Mouse (Mus musculus): Measurements from ENCODE around the gene Sec16b. TPM values are rescaled to one million over a fixed set of nuclear protein-coding genes. Genes with fewer than 3 reads are reported as not detected.

Sec16b gene
- polyA plus RNA-seq, 1 experiment from 2014 or later: 0.34 TPM

DNA sequence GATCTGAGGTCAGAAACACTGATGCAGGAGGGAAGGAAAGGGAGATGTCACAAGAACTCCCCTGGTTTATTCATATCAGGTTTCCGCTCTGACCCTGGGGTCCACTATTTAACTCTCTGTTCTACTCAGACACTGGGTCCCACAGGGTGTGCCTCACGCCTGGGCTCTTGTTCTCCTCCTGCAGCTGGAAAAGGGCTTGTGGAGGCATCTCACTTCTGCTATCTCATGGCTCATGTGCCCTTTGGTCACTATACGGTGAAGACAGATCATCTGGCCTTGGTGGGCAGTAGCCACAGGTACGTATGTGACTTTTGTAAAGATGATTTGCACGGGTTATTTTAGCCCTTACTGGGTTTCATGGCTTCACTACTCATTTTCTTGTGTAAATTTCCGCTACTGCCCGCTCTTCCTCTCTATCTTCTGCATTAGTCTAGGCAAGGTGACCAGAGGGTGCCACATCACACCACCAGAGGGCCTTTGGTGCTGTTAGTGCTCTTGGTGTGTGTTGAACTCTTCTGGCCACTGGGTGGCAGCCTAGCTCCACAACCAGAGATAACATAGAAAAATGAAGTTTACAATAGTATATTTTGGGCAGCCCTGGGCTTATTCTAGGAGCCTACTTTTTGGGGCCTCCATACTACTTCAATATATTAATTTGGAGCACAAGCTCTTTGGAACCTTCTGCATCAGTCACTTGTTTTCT is 46.4 kb downstream of the Sec16b start:
- H3K9me3 ChIP-seq: no peaks in the 10 kb centered on the region
- peaks cover 6% of the 10 kb centered on the region; the same call in 1 of the 2 replicates for H3K27me3 ChIP-seq (replicated peaks)
- H3K4me3 ChIP-seq: no peak overlapping the region
- H3K4me2 ChIP-seq: no peak overlapping the region
- H3K36me3 ChIP-seq (replicated peaks): no peaks in the 10 kb centered on the region
- peak; percentile 75 for ATAC-seq (replicated peaks)
- no peak overlapping the region for H3K27ac ChIP-seq
- H3K9ac ChIP-seq: no peak overlapping the region
- 61% methylated on average over 7 of the region's 7 CpGs for WGBS
- peaks cover 20% of the 10 kb centered on the region for H3K4me1 ChIP-seq

DNA sequence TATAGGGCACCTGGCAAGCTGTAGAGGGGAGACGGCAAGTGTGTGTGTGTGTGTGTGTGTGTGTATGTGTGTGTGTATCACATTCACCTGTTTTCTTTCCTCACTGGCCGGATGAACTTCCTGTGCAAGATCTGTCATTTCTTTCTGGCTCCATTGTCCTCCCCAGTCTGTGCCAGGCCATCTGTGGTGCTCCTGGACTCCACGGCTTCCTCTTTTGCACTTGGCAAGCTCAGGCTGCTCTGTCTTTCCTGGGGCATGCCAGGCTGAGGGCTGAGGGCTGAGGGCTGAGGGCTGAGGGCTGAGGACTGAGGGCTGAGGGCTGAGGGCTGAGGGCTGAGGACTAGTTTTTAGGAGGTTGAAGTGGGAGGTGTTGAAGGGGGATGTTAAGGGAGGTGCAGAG is 47.6 kb downstream of the Sec16b start:
- Histone ChIP-seq H3K36me3 (replicated peaks) (no peaks in the 10 kb centered on the region), H3K4me3 (no peak overlapping the region), H3K9me3 (no peaks in the 10 kb centered on the region), H3K4me2 (no peak overlapping the region), H3K4me1 (peaks cover 20% of the 10 kb centered on the region), H3K27me3 (replicated peaks) (peaks cover 6% of the 10 kb centered on the region; the same call in 1 of the 2 replicates), H3K27ac (no peak overlapping the region), H3K9ac (no peak overlapping the region)
- ATAC-seq (replicated peaks): no peak
- WGBS: 77% methylated on average over 3 of the region's 3 CpGs

DNA sequence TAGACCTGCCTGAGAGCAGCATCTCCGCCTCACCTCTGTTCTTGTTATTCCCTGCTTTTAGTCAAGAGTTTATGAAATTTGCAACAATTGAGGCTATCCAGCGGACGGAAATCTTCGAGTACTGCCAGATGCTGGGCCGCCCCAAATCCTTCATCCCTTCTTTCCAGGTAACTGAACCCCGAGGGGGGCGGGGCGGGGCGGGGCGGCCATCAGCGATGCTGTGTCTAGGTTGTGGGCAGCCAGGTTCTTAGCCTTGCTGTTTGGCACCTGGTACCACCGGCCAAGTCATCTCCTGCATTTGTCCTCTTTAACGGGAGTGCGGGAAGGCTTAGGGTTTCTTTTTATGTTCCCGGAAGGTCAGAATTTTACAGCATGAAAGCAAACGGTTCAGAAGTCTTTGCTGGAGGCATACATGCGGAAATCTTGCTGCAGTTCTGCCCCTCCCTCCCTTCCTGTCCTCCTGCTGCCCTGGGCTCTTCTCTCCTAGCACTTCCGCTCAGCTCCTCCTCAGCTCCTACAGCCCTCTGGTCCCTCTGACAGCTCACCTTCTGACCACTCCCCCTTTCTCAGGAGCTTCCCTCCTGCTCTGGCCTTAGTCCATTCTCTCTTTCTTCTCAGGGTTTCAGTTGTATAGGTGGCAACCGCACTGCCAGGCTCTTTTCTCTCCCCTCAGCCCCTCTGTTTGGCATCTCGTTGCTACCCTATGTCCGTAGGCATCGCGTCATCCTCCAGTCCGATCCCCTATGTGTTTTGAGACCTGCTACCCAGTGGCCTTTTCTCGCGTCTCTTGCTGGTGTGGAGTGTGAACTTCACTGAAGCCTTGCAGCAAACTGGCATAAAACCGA is 48.4 kb downstream of the Sec16b start:
- 0 out of 2 replicates have a peak, but pooled peaks have one; percentile 37 for ATAC-seq (replicated peaks)
- no peak overlapping the region for H3K27ac ChIP-seq
- H3K9ac ChIP-seq: no peak overlapping the region
- 0 out of 2 replicates have a peak overlapping the region, but pooled peaks have one; percentile 11 for H3K4me3 ChIP-seq
- peaks cover 20% of the 10 kb centered on the region for H3K4me1 ChIP-seq
- H3K36me3 ChIP-seq (replicated peaks): no peaks in the 10 kb centered on the region
- WGBS: 31% methylated on average over 27 of the region's 27 CpGs
- H3K9me3 ChIP-seq: no peaks in the 10 kb centered on the region
- peaks cover 6% of the 10 kb centered on the region; the same call in 1 of the 2 replicates for H3K27me3 ChIP-seq (replicated peaks)
- H3K4me2 ChIP-seq: peak overlapping the region; percentile 35

DNA sequence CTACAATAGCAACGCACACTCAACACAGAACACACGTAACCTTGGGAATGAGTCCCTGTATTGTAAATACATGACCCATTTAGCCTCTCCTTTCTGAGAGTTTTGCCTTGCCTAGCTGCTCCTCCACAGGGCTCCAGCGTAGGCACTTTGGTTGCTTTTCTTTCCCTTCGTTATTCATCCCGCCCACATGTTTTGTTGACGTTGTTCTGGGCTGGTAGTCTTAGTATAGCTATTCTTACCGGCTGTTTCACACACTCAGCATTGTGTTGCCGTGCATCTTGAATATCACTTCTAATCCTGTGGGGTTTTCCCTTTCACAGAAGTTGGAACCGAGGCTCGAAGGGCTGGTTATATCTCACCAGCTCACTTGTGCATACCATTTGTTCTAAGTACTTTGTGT is 49.2 kb downstream of the Sec16b start:
- H3K36me3 ChIP-seq (replicated peaks): no peaks in the 10 kb centered on the region
- no peak for ATAC-seq (replicated peaks)
- no peak overlapping the region for H3K4me2 ChIP-seq
- peaks cover 6% of the 10 kb centered on the region; the same call in 1 of the 2 replicates for H3K27me3 ChIP-seq (replicated peaks)
- no peaks in the 10 kb centered on the region for H3K9me3 ChIP-seq
- H3K27ac ChIP-seq: no peak overlapping the region
- WGBS: 43% methylated on average over 10 of the region's 10 CpGs
- no peak overlapping the region for H3K4me3 ChIP-seq
- peaks cover 21% of the 10 kb centered on the region for H3K4me1 ChIP-seq
- H3K9ac ChIP-seq: no peak overlapping the region

DNA sequence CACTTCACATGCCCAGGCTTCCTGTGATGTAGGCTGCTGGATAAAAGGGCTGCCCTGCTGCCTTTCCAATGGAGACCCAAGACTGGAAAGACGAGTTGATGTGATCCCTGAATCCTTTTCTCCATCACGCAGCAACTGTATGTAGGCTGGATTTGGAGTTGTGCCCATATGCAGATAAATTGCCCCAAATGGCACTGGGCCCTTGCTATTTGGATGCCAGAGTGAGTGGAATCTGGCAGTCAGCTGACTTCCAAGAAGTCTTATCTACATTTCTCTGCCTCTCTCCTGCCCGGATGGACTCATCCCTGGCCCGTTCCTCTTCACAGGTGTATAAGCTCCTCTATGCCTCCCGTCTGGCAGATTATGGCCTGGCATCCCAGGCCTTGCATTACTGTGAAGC is 49.9 kb downstream of the Sec16b start:
- no peak overlapping the region for H3K27ac ChIP-seq
- peaks cover 22% of the 10 kb centered on the region for H3K4me1 ChIP-seq
- H3K36me3 ChIP-seq (replicated peaks): no peaks in the 10 kb centered on the region
- no peaks in the 10 kb centered on the region for H3K9me3 ChIP-seq
- no peak overlapping the region for H3K4me2 ChIP-seq
- WGBS: 76% methylated on average over 5 of the region's 5 CpGs
- peaks cover 6% of the 10 kb centered on the region; the same call in 1 of the 2 replicates for H3K27me3 ChIP-seq (replicated peaks)
- no peak for ATAC-seq (replicated peaks)
- no peak overlapping the region for H3K9ac ChIP-seq
- no peak overlapping the region for H3K4me3 ChIP-seq

DNA sequence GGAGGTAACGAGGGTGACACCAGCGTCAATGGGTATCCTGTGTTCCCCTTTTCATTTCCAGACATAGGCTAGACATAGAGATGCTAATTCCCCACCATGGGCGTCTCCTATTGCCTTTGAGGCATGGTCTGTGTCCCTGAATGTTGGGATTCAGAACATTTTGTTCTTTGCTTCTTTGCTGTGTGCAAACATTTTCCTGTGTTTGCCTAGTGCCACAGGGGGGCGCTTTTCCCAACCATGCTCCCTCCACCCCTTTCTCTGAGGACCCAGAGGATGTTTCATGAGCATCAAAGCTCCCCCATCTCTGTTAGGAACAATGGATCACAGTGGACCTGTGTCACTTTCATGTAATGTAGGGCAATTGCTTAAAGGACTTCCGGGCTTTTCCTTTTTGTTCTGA is 51.6 kb downstream of the Sec16b start:
- Histone ChIP-seq H3K4me2 (no peak overlapping the region), H3K36me3 (replicated peaks) (no peaks in the 10 kb centered on the region), H3K4me3 (no peak overlapping the region), H3K27ac (no peak overlapping the region), H3K27me3 (replicated peaks) (peaks cover 6% of the 10 kb centered on the region; the same call in 1 of the 2 replicates), H3K9me3 (no peaks in the 10 kb centered on the region), H3K9ac (no peak overlapping the region), H3K4me1 (peaks cover 22% of the 10 kb centered on the region)
- WGBS: 53% methylated on average over 5 of the region's 5 CpGs
- ATAC-seq (replicated peaks): no peak

DNA sequence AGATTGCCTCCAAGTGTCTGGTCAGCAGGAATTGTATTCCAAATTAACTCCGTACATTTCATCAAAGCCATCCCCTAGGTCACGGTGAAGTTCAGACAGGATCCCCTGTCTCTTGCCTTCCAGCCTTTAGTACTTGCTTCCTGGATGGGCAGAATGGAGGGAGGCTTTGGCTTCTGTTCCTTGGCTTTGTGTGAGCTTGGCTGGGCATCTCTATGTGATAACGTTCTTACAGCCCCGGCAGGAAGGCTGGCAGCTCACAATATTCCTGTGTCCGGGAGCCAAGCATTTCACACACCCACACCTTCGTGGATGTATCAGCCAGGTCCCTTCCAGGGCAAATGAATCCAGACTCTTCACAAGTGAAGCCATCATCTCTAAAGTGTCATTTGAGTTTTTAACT is 53.5 kb downstream of the Sec16b start:
- Histone ChIP-seq H3K4me3 (no peak overlapping the region), H3K27ac (no peak overlapping the region), H3K9me3 (no peaks in the 10 kb centered on the region), H3K4me2 (no peak overlapping the region), H3K27me3 (replicated peaks) (no peaks in the 10 kb centered on the region), H3K4me1 (peaks cover 17% of the 10 kb centered on the region), H3K9ac (no peak overlapping the region), H3K36me3 (replicated peaks) (no peaks in the 10 kb centered on the region)
- ATAC-seq (replicated peaks): no peak
- 76% methylated on average over 6 of the region's 6 CpGs for WGBS

DNA sequence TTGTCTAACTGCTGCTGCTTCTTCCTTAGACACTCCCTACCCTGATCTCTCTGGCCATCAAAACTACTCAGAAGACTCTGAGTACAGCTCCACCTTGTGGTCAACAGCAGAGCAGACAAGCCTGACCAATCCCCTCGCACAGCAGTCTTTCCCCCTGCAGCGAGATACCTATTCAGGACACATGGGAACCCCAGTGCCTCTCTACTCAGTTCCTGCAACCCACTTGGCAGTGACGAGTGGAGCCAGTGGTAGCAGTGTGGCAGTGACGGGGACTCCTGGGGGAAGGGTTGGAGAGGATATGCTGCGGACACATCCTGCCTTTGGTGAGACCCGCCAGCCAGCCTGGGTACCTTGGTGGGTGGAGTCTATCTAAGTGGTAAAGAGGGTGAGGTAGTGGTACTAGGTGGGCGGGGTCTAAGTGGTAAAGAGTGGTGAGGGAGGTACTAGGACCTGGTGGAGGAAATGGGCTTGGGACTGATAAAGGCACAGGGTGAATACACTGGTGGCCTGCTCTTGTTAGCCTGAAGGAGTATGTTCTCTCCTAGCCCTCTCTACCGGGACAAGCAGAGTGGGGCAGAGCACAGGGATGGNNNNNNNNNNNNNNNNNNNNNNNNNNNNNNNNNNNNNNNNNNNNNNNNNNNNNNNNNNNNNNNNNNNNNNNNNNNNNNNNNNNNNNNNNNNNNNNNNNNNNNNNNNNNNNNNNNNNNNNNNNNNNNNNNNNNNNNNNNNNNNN is 54.3 kb downstream of the Sec16b start:
- H3K4me1 ChIP-seq: peaks cover 9% of the 10 kb centered on the region
- ATAC-seq (replicated peaks): no peak; the same call in 1 of the 2 replicates
- H3K36me3 ChIP-seq (replicated peaks): no peaks in the 10 kb centered on the region
- no peak overlapping the region for H3K9ac ChIP-seq
- no peaks in the 10 kb centered on the region for H3K9me3 ChIP-seq
- 16% methylated on average over 8 of the region's 8 CpGs for WGBS
- H3K4me3 ChIP-seq: no peak overlapping the region
- no peak overlapping the region for H3K4me2 ChIP-seq
- H3K27me3 ChIP-seq (replicated peaks): no peaks in the 10 kb centered on the region
- H3K27ac ChIP-seq: no peak overlapping the region

DNA sequence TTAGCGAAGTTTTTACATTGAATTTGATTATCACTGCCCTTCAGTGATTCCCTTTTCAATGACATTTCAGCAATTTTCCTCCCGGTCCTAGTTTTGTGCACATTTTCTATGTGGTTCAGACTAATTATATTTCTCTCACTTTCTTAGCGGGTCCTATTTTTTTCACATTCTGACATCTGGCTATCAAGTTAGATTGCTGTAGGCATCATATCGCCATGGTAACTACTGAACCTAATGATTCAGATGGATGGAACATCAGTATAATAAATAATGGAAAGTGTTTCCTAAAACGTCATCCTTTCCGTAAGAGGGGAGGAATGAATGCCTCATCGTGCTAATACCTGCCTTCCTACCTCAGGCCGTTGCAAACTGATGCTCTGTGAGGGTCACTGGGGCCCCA is 61.3 kb downstream of the Sec16b start:
- no peaks in the 10 kb centered on the region for H3K9me3 ChIP-seq
- H3K36me3 ChIP-seq (replicated peaks): no peaks in the 10 kb centered on the region
- H3K4me3 ChIP-seq: no peak overlapping the region
- H3K9ac ChIP-seq: no peak overlapping the region
- H3K4me2 ChIP-seq: no peak overlapping the region
- no peaks in the 10 kb centered on the region for H3K4me1 ChIP-seq
- H3K27ac ChIP-seq: peak overlapping the region; percentile 53; the same call in 1 of the 2 replicates
- 61% methylated on average over 8 of the region's 8 CpGs for WGBS
- no peaks in the 10 kb centered on the region for H3K27me3 ChIP-seq (replicated peaks)
- ATAC-seq (replicated peaks): no peak

DNA sequence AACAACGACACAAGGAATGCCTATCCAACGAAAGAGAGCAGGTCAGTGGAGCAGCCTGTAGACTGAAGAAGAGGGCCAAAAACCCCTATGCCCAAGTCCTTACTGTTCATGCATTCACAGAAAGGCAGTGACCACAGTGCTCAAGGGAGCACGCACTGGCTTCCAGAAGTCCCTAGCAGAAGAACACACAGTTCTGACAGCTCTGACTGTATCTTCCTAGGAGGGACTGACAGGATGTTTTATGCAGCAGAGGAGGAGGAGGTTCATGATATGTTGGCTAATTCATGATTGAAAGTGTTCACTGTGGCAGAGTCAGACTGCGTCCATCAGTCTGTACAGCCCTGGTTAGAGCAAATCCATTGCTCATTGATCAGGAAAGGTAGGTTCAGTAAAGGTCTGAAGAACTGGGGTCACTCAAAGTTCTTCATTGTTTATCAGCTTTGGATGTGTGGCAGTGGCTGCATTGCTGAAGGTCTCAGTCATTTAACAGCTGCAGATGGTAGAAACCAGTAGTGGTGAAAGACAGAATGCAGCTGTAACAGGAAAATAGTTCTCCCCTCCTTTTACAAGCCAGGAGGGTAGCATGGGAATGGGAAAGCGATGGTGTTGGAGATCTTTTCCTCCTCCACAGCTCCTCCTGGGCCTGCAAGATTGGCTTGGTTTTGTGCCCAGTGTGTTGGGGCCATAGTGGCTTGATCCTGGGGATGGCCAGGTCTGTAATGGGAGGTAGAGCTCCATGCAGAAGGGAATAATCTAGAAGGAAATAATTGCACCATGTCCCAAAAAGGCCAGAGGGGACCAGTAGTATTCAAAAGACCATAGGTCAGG is 62.9 kb downstream of the Sec16b start:
- no peak overlapping the region for H3K9ac ChIP-seq
- WGBS: 92% methylated on average over 5 of the region's 5 CpGs
- no peak overlapping the region for H3K27ac ChIP-seq
- H3K9me3 ChIP-seq: no peaks in the 10 kb centered on the region
- H3K4me2 ChIP-seq: no peak overlapping the region
- no peaks in the 10 kb centered on the region for H3K4me1 ChIP-seq
- H3K27me3 ChIP-seq (replicated peaks): no peaks in the 10 kb centered on the region
- ATAC-seq (replicated peaks): no peak
- H3K4me3 ChIP-seq: no peak overlapping the region
- no peaks in the 10 kb centered on the region for H3K36me3 ChIP-seq (replicated peaks)

DNA sequence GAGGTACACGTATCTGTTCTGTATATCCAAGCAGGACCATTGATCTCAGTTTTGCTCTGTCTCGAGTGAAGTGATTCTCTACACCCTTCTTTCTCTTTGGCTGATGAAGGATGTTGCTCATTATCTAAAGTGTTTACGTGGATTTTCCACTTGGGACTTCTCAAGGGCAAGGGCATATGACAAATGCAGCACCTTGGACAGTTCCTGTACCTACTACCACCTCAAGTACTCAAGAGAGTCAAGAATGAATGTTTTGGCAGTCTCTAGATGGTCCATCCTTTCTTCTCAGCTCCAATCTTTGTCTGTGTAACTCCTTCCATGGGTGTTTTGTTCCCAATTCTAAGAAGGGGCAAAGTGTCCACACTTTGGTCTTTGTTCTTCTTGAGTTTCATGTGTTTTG is 68.8 kb downstream of the Sec16b start:
- H3K4me1 ChIP-seq: no peaks in the 10 kb centered on the region
- no peak for ATAC-seq (replicated peaks)
- H3K9me3 ChIP-seq: no peaks in the 10 kb centered on the region
- H3K9ac ChIP-seq: no peak overlapping the region
- H3K4me3 ChIP-seq: no peak overlapping the region
- 84% methylated on average over 3 of the region's 3 CpGs for WGBS
- H3K4me2 ChIP-seq: no peak overlapping the region
- no peak overlapping the region for H3K27ac ChIP-seq
- no peaks in the 10 kb centered on the region for H3K27me3 ChIP-seq (replicated peaks)
- H3K36me3 ChIP-seq (replicated peaks): no peaks in the 10 kb centered on the region

All from midbrain, embryonic 15.5 days (tissue).